Mouse (Mus musculus) thymus, adult 2 months (tissue): ENCODE data around the gene Ift88.

ENCODE experiments used
- CTCF ChIP-seq: fragments of 200-500 bp; IDR thresholded peaks from 2 replicates; pipeline ENCODE4 v1.5.1; 2012; ENCODE audit warnings: mild to moderate bottlenecking, control low read depth, low read length, moderate library complexity, borderline replicate concordance; ENCODE audit not compliant: control insufficient read depth, poor library complexity, insufficient read depth; ENCODE audit errors: extremely low read depth
- POLR2A ChIP-seq: fragments of 200-500 bp; IDR thresholded peaks from 2 replicates; pipeline ENCODE4 v1.6.1; 2012; ENCODE audit warnings: mild to moderate bottlenecking, low read length, control low read depth, moderate library complexity; ENCODE audit not compliant: control insufficient read depth, poor library complexity, insufficient read depth; ENCODE audit errors: extremely low read depth

- TF ChIP-seq POLR2A (no peak; the same call in 1 of the 2 replicates), CTCF (no peak)
Measured at GRCm38 (mm10) chr14:57424212-57424561, 325 bp downstream of the Ift88 start.
